Mouse (Mus musculus) testis, adult 2 months (tissue): ENCODE data around the gene Pitpnm3.

Experiments
- CTCF ChIP-seq: fragments of 200-500 bp; IDR thresholded peaks from 2 replicates; pipeline ENCODE4 v1.5.1; 2012; ENCODE audit warnings: low read depth, mild to moderate bottlenecking, inconsistent platforms, low read length, moderate library complexity; ENCODE audit not compliant: control insufficient read depth, insufficient read depth, insufficient replicate concordance
- POLR2A ChIP-seq: fragments of 200-500 bp; IDR thresholded peaks from 2 replicates; pipeline ENCODE4 v1.6.1; 2012; ENCODE audit warnings: low read depth, mild to moderate bottlenecking, inconsistent platforms, low read length, moderate library complexity; ENCODE audit not compliant: control insufficient read depth

GRCm38 (mm10) chr11:72131697-72132096, 3.9 kb downstream of the Pitpnm3 start:
- TF ChIP-seq CTCF (no peak), POLR2A (no peak)
